Mouse (Mus musculus) gastrocnemius, adult 8-10 months (tissue): ENCODE data around the gene Cap2. TPM values are rescaled to one million over a fixed set of nuclear protein-coding genes. Genes with fewer than 3 reads are reported as not detected.

Source experiments
- DNase-seq, 2 experiments: peaks; one replicate each; pipeline ENCODE4 v3.0.0; 2022; ENCODE audit warnings: low spot score in 2 of 2
- total RNA-seq, 4 experiments: library from RNA; stranded (reverse); gene quantifications; 2 replicates each; pipeline ENCODE4 v1.2.4; 2022

Cap2 gene
- total RNA-seq, 4 experiments from 2014 or later = 252 to 331 (median 305) TPM

- DNase-seq = peak in 1 of 2 experiments; percentile 46
Observed at GRCm38 (mm10) chr13:46525295-46526255, 23.9 kb downstream of the Cap2 start.

DNA sequence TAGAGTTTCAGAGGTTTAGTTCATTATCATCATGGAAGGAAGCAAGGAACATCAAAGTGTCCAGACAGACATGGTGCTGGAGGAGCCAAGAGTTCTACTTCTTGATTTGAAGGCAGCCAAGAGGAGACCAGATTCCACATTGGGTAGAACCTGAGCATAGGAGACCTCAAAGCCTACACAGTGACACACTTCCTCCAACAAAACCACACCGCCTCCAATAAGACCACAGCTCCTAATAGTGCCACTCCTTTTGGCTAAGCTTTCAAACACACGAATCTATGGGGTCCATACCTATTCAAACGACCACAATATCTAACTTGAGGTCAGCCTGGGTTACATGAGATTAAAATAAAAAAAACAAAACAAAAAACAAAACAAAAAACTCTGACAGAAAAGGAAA lies 25.0 kb downstream of the Cap2 start:
- no peak for DNase-seq

DNA sequence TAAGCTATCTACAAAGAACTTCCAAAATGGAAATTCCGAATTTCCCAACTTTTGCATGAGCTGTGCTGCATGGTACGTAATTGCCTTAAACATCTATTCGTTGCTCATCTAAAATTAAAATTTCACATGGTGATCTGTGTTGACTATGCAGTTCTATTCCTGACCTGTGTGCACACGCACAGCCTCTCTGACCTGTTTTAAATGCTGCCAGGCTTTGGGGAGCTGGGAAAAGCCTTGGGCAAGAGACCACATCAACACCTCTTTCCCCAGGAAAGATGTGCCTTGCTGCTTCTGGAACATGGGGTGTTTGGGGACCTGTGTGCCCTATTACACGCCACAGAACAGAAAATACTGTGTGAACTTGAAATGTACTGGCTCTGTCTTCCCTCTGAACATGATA lies 25.7 kb downstream of the Cap2 start:
- DNase-seq = no peak

GRCm38 (mm10) chr13:46529037-46529436 lies 27.4 kb downstream of the Cap2 start:
- no peak for DNase-seq

DNA sequence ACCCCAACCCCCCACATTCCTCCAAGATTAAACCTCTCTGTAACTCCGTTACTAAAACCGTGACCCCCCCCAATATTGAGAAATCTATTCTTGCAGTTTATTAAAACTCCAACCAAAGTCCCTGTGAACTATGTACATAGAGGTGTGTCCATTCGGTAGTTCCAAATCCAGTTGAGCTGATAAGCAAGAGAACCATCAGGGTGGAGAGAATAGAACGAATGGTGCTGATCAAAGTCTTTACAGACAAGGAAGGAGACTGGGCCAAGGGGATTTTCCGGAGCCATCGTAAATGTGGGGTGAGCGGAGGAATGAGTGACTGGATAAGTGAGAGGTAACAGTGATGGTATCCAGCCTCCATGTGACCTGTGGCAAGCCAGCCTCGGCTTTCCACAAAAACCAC lies 28.9 kb downstream of the Cap2 start:
- DNase-seq = no peak

- DNase-seq = no peak
Observed at GRCm38 (mm10) chr13:46531676-46532075, 30.0 kb downstream of the Cap2 start.

DNA sequence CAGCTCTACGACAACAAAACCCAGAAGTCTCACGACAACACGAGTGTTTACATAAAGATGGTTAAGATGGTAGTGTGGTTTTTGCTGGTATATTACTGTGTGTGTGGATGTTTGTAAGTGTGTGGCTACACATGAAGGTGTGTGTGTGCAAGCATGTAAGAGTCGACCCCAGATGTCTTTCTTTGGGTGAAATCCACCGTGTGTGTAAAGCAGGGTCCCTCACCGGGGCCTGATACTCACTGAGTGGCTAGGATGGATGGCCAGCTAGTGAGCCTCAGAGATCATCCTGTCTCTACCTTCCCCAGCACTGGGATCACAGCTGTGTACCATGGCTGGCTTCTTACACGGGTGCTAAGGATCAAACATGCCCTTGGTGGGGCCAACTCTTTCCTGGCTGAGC lies 30.6 kb downstream of the Cap2 start:
- DNase-seq = no peak

GRCm38 (mm10) chr13:46533342-46534129 lies 31.9 kb downstream of the Cap2 start:
- no peak for DNase-seq

DNA sequence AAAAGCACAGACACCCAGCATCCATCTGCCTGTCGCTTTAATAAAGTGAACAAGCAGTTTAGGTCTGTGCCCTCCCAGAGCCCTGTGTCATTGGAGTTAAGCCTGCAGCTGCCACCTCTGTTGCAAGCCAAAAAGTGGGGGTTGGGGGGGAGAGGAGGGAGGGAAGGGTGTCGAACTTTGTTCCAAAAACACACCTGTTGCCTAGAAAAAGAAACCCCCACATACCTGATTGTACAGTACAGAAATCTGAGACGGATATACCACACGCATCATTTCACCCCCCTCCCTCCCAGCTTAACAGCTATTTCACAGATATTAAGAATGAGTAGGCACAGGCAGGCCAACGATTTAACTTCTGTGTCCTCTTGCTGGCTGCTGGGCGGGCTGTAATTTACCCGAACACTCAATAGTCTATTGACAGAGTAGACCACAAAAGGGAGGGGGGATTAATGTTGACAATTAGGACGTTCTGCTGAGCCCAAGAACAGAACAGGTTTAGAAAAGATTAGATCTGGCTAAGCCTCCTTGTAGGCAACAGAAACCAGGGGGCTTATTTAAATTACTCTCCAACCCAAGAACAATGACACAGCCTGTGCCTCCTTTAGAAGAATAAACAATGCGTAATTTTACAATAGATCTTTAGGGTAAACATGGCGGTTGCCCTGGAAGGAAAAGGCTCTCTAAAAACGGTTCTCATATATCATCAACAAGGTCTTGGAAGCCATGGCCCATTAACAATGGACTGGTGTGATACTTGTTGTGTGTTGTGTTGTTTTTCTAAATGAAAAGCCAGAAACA lies 32.7 kb downstream of the Cap2 start:
- peak in 1 of 2 experiments; percentile 39 for DNase-seq

DNA sequence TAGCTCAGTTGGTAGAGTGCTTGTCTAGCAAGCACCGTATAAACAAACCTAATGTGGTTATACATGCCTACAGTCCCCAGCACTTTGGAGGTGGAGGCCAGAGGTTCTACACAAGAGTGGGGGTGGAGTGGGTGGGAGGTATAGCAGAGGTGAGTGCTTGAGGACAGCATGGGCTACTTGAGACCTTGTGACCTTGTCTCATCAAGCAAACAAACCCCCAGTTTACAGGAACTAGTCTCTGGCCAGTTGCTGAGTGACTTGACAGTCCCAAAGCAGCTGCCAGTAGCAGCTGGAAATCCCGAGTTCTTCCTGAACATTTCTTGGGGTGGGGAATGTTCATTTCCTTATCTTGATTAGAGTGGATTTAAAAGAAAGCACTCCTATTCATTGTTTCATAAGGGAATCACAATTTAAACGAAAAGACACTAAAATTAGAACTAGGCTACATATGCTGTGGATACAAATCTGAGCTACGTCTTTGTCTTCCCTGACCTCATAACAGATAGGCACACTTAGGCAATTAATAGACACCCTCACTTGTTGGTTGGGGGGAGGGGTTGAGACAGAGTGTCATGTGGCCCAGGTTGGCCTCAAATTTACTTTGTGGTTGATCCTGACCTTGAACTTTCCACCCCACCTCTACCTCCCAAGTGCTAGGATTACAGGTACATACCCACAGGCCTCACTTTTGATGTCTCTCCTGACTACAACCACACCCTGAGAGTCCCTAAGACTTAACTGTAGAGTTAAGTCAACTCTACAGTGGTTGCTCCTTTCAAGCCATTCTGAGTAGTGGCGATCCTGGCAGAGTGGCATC lies 33.5 kb downstream of the Cap2 start:
- DNase-seq = no peak

GRCm38 (mm10) chr13:46539284-46539683 lies 37.6 kb downstream of the Cap2 start:
- no peak for DNase-seq

DNA sequence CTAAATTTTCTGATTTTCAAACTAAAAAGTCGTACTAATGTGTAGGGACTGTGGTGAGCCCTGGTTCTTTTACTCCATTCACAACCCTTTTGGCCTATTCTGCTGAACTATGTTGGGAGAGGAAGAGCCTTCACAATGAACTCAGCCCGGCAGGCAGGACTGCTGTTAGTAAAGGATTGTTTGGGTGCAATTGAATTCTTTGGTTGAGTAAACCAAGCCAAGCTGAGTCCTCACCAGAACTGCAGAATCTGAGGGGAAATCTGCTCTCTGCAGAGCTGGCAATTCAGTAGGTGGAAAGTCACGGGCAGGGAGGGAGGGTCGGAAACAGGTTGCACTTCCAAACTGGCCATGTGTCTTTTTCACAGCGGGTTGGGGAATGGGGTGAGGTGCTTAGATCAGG lies 39.3 kb downstream of the Cap2 start:
- no peak for DNase-seq

DNA sequence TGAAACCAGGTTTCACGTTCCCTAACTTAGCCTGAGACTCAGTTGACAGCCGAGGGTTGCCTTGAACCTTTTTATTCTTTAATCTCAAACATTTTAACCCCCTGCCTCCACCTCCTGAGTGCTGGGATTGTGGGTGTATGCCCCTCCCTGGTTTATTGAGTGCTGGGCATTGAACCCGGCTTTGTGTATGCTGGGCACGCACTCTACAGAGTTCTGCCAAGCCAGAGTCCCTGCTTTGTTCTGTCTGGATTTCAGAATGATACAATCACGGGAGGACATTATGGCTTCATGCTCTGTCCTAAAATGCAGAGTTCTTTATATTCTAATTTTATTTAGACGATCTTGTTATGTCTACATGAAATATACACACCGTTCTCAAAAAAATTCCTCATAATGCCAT lies 41.1 kb downstream of the Cap2 start:
- no peak for DNase-seq

DNA sequence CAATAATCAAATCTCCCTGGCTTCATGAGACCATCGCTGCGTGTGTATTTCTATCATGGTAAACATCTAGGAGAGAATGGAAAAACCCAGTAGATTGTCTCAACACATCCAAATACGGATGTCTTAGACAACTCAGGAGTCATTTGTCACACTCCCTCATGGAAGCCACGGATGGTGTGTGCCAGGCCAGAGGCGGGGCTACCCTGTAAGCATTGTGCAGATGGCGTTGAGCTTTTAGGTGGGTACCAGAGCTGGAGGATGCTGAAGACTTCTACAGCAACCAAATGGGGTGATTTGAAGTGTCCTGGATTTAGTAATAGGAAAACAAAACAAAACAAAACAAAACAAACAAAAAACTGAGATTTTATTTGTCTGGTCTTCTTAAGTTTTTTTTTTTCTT lies 43.0 kb downstream of the Cap2 start:
- DNase-seq = no peak

GRCm38 (mm10) chr13:46545081-46545480 lies 43.4 kb downstream of the Cap2 start:
- no peak for DNase-seq

DNA sequence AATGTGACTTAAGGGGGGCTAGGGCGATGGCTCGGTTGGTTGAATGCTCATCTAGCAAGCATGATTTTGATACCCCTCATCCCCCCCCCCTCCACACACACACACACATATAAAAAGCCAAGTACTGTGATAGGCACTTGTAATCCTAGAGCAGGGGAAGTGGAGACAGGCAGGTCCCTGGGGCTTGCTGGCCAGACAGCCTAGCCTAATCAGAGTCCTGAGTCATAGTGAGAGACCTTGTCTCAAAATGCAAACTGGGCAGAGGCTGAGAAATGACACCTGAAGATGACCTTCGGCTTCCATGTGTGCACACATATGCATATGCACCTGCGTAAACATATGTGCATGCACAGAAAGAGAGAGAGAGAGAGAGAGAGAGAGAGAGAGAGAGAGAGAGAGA lies 45.2 kb downstream of the Cap2 start:
- DNase-seq = peak in 1 of 2 experiments; percentile 41

- no peak for DNase-seq
Observed at GRCm38 (mm10) chr13:46547253-46547652, 45.6 kb downstream of the Cap2 start.

DNA sequence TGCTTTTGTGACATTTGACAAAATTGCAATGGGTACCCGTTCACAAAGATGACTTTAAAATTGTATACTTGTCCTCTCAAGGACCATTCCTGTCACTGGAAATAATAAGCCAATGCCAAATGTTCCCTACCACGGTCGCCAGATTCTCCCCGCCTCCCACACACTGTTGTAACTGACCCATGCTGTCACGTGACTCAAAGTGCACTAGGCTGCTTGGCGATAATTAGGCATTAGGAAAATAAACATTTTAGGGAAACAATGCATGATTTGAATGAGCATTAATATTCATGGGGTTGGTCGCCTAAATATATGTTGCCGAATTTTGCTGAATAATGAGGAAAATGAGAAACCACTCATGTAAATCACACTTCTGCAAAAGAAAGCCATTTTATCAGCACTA lies 46.5 kb downstream of the Cap2 start:
- no peak for DNase-seq

DNA sequence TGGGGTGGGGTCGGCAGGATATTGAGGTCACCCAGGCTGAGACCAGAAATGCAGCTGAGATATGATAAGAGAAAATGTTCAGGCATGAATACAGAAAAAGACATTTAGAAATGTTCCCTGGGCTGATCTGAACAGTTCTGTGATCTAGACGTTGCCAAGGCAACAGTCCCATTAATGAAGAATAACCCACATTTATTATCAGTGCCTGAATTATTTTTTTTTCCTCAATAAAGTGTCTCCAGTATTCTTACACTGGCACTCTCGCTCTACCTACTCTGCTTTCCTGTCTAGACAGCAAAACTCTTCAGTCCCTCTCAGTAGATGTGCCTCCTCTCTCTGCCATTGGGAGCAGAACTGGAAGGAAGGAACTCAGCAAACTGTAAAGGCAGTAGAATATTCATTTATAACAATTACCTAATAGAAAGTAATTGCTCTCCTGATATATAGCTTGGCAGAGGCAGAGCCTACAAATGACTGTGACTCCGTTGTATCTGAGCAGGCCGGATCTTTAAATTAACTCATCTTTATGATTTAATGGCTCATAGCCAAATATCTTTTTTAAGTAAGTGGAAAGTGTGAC lies 47.0 kb downstream of the Cap2 start:
- no peak for DNase-seq

- DNase-seq = no peak
Observed at GRCm38 (mm10) chr13:46550627-46551026, 49.0 kb downstream of the Cap2 start.
